Mouse (Mus musculus) G1E-ER4 (cell line): ENCODE measurements around the gene Frmd6. TPM values are rescaled to one million over a fixed set of nuclear protein-coding genes. Genes with fewer than 3 reads are reported as not detected.

ENCODE experiments used
- GATA1 ChIP-seq: IDR thresholded peaks from one replicate; pipeline ENCODE4 v1.8.0; 2012; ENCODE audit warnings: low read length, inconsistent platforms
- polyA plus RNA-seq: library from polyadenylated mRNA; stranded (reverse); fragments of >175 nt; gene quantifications from 2 replicates; pipeline ENCODE4 v1.2.3, GENCODE M21; 2012

Frmd6 gene
- polyA plus RNA-seq, 1 experiment, result 7.3 TPM

- TF ChIP-seq GATA1, result no peak
Observed at GRCm38 (mm10) chr12:70896068-70896467, 70.8 kb downstream of the Frmd6 start.

- TF ChIP-seq GATA1, result no peak
Observed at GRCm38 (mm10) chr12:70897434-70897833, 72.1 kb downstream of the Frmd6 start.

DNA sequence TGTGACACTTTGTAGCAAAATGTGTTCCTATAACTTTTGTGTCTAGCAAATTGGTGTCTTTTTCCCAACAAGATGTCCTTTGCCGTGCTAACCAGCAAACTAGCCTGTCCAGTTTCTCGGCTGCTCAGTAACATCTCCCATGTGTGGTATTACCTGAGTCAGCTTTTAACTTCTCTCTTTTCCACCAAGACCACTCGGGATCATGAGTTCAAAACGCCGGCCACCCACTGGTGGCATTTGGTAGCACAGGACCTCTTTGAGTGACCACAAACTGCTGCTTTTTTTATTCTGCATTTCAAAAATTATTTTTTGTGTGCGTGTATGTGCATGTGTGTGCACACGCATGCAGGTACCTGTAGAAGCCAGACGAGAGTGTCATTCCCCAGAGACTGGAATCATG is 73.1 kb downstream of the Frmd6 start:
- no peak for TF ChIP-seq GATA1

DNA sequence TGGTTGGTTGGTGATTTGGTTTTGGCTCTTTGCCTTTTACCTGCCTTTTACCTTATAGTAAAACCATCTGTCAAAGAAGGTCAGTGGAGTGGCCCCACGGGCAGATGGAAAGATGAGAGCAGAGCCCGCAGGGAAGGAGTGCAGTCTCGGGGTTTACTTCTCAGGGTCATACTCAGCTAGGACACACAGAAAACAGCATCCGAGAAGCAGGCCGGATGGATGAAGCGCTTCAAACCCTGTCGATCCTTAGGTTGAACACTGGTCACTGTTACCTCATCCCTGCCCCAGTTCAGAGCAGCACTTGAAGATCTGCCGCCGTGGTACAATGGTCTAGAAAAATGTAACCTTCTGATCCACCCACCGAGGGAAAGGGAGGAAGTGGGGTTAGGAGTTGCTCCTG is 79.2 kb downstream of the Frmd6 start:
- no peak for TF ChIP-seq GATA1

DNA sequence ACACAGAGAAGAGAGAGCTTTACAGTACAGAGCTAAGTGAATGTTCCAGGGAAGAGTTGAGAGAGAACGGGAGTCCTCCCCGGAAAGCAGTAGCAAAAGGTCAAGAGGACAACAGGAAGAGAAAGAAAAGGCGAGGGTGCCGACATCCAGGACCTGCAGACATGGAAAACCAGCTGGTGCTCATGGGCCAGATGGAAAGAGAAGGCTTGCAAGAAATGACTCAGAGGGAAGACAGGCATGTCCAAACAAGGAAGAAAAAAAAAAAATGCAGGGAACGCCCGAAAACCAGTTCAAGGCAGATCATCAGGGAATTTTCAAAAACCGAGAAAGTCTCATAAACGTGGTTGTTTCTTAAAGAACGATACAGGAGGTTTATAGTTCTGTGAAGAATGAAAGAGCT is 81.6 kb downstream of the Frmd6 start:
- no peak for TF ChIP-seq GATA1

GRCm38 (mm10) chr12:70907651-70908050 is 82.3 kb downstream of the Frmd6 start:
- no peak for TF ChIP-seq GATA1

DNA sequence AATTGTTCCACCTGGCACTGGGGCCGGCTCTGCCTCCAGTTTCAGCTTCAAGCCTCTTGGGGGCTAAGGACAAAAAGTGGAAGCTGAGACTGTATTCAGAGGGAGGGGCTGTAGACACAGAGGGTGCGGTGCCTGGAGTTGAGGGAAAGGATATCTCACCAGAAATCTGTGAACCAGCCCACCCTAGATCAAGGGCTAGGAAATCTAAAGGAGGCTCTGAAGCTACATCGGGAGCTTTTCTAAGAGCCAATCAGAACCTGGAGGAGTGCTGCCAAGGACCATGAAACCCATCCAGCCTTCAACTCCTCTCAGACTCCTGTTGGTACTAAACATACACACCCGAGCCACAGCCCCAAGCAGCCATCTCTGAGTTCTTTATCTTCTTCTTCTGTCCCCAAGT is 82.8 kb downstream of the Frmd6 start:
- no peak for TF ChIP-seq GATA1

GRCm38 (mm10) chr12:70910241-70910720 is 85.0 kb downstream of the Frmd6 start:
- TF ChIP-seq GATA1, result no peak

DNA sequence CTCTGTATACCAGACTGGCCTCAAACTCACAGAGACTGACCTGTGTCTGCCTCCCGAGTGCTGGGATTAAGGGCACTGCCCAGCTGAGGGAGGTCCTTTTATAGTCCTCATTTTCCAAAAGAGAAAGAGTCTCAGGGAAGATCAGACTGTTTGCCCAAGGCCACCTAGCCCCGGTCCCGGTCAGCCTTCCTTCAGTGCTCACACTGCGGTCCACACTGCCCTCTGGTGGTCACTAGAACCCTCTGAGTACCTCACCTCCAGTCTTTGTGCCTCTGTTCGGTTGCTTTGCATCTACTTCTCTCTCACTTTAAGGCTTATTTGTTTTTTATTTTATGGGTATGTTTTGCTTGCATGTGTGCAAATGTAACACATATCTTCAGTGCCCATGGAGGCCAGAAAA is 85.7 kb downstream of the Frmd6 start:
- TF ChIP-seq GATA1, result no peak

DNA sequence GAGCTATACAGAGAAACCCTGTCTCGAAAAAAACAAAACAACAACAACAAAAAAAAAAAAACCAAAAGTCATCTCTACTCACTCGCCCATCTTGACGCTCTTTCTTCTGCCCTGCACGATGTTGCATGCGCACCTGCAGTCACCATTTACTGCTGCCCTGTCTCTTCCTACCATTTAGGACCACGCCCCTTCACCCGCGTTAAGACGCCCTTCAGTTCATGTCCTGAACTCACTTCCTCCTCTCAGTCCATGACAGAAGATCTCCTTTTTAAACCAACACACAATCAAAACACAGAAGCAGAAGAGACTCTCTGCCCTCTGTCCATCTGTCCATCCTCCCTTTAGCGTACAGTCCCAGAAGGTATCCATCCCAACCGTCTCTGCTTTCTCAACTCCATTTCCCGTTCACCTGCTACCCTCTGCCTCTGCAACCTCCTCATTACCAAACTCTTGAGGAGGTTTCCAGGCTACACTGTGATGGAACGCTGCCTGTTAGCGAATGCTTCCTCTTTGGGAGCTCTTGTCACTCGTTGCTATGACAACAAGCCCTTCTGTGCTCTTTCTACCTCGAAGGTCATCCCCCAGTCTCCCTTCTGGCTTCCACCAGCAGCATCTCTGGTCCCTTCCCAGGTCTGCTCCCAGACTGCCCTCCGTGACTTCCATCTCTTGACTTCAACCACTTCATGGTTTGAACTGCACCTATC is 86.5 kb downstream of the Frmd6 start:
- TF ChIP-seq GATA1, result no peak

DNA sequence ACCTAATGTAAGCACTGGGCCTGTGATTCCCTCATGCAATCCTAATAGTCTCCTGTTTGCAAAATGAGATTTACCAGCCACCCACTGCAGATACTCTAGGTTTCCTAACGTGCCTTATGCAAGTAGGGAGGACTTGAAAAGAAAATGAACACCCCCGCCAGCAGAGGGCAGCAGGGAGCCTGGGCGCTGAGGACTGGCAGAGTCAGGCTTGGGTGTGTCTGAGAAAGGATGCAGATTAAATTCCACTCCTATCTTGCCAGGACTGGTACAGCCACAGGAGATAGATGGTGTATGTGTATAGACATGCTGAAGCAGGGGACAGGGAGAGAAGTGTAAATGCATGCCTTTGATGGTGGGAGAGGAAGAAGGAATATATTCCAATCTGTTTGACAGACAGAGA is 88.1 kb downstream of the Frmd6 start:
- TF ChIP-seq GATA1, result no peak

GRCm38 (mm10) chr12:70914387-70914786 is 89.1 kb downstream of the Frmd6 start:
- TF ChIP-seq GATA1, result no peak

DNA sequence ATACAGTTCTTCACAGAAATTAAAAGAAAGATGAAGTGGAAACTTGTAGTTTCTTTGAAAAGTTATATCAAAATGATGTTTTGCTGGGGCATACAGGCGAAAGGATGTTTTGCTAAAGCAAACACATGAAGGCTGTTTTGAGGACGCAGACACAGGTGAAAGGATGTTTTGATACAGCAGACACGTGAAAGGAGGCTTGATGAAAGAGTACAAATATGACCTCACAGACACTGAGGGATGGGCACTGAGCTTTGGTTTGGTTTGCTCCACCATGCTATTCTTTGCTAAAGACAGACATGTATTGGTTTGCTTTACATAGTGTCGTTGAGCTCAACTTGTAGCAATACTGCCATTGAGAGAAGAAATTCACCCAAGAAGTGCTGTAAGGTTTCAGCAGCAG is 104.5 kb downstream of the Frmd6 start:
- no peak for TF ChIP-seq GATA1

DNA sequence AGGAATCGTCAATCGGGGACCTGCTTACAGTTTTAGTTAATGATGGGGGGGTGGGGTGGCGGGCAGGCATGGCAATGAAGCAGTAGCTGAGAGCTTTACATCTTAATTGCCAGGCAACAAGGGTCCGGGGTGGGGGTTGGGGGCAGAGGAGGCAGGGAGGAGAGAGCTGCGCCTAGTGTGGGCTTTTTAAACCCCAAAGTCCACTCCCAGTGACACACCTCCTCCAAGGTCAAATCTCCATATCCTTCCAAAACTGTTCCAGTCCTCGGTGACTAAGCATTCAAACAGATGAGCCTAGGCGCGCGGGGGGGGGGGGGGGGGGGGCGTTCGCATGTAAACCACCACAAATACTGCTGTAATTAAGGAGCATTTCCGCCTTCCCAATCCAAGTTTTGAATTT is 111.8 kb downstream of the Frmd6 start:
- no peak for TF ChIP-seq GATA1

GRCm38 (mm10) chr12:70937571-70938384 is 112.5 kb downstream of the Frmd6 start, which contains the start of gene Actr10:
Actr10 (plus strand) TSS chr12:70937857.
- TF ChIP-seq GATA1, result no peak

DNA sequence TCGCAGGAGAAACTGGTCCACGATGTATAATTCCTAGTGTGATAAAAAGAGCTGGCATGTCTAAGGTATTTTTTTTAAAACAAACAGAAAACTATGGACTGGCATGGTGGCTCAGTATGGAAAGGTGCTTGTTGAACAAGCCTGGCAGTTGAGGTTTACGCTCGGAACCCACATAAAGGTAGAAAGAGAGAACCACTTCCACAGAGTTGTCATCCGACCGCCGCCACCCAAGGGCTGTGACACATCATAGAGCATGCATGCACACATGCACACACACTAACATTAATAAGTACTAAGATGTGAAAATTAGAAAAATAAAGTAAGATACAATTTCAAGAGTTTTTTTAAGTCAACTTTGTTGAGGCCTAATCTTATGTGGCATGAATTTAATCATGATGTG is 115.5 kb downstream of the Frmd6 start:
- no peak for TF ChIP-seq GATA1

GRCm38 (mm10) chr12:70944181-70944580 is 118.9 kb downstream of the Frmd6 start:
- no peak for TF ChIP-seq GATA1
